Mouse (Mus musculus) midbrain, embryonic 12.5 days (tissue): ENCODE data around the gene Ddx39. TPM values are rescaled to one million over a fixed set of nuclear protein-coding genes. Genes with fewer than 3 reads are reported as not detected.

Experiments used
- ATAC-seq: fragments of 200-750 bp; cut with Nextera tagmentation; 2 replicates; pipeline ENCODE4 v1.8.0; 2017; ENCODE audit warnings: low read depth, moderate TSS enrichment, moderate library complexity; ENCODE audit not compliant: low FRiP score
- H3K27ac ChIP-seq: fragments of 300-500 bp; sonication (generic); replicated peaks from 2 replicates; pipeline ENCODE4 v1.5.1; 2016; ENCODE audit warnings: mild to moderate bottlenecking
- H3K27me3 ChIP-seq: fragments of 300-500 bp; sonication (generic); 2 replicates; pipeline ENCODE4 v1.6.1; 2016; ENCODE audit warnings: mild to moderate bottlenecking
- H3K36me3 ChIP-seq: fragments of 300-500 bp; sonication (generic); 2 replicates; pipeline ENCODE4 v1.6.1; 2016
- H3K4me1 ChIP-seq: fragments of 300-500 bp; sonication (generic); 2 replicates; pipeline ENCODE4 v1.6.1; 2016
- H3K4me2 ChIP-seq: fragments of 300-500 bp; sonication (generic); replicated peaks from 2 replicates; pipeline ENCODE4 v1.6.1; 2016; ENCODE audit warnings: mild to moderate bottlenecking, moderate library complexity
- H3K4me3 ChIP-seq: fragments of 300-500 bp; sonication (generic); 2 replicates; pipeline ENCODE4 v1.5.1; 2016; ENCODE audit warnings: mild to moderate bottlenecking
- H3K9ac ChIP-seq: fragments of 300-500 bp; sonication (generic); replicated peaks from 2 replicates; pipeline ENCODE4 v1.6.1; 2016; ENCODE audit warnings: mild to moderate bottlenecking, moderate library complexity
- H3K9me3 ChIP-seq: fragments of 300-500 bp; sonication (generic); 2 replicates; pipeline ENCODE4 v1.6.1; 2016; ENCODE audit warnings: mild to moderate bottlenecking
- WGBS: fragments of 180-500 bp; shearing (Covaris S2); methylation state at CpG from one replicate; pipeline ENCODE4 v1.1.7; 2016; 5-methylcytosine and 5-hydroxymethylcytosine counted together
- polyA plus RNA-seq: library from polyadenylated mRNA; unstranded; fragments of >200 nt; fragmentation: Nextera tagmentation; extraction: Ambion mirVana; gene quantifications from 2 replicates; pipeline ENCODE4 v1.2.1, GENCODE M21; 2016

Gene Ddx39
- polyA plus RNA-seq, 1 experiment from 2014 or later = 184 TPM

DNA sequence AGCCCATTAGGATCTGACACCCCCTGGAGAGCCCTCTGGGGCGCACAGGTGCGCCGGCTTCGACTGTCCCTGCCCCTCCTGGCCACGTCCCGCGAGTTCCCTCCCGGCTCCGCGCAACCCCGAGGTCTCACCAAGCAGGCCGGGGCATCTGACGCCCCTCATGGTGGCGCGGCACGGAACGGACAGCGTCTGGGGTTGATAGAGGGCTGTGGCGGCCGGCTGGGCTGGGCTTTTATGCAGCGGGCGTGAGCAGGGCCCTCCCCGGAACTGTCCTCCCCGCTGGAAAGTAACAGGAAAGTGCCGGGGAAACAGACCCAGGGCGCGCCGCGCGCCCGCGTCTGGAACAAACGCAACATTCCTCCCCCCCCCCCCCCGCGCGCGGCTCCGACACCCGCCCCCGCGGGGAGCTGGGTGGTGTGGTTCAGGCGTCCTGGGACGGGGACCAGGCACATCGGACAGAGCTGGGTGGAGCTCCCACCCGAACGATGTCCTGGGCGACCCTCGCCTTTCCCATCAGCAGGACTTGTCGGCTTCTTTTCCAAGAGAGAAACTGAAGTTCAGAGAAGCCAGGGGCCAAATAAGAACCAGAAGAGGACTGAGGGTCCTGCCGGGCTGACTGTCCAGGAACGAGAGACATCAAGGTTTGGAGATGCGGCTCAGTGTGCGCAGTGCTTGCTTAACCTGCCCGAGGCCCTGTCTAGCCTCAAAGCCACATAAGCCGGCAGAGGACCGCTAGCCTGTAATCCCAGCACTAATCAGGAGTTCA, 26.2 kb downstream of the Ddx39 start, which contains the start of gene Adgre5:
Gene Adgre5 (minus strand): TSS at position 351 of the 766 bp plus-strand sequence.
- peaks cover 65% of the 10 kb centered on the region for H3K27me3 ChIP-seq

DNA sequence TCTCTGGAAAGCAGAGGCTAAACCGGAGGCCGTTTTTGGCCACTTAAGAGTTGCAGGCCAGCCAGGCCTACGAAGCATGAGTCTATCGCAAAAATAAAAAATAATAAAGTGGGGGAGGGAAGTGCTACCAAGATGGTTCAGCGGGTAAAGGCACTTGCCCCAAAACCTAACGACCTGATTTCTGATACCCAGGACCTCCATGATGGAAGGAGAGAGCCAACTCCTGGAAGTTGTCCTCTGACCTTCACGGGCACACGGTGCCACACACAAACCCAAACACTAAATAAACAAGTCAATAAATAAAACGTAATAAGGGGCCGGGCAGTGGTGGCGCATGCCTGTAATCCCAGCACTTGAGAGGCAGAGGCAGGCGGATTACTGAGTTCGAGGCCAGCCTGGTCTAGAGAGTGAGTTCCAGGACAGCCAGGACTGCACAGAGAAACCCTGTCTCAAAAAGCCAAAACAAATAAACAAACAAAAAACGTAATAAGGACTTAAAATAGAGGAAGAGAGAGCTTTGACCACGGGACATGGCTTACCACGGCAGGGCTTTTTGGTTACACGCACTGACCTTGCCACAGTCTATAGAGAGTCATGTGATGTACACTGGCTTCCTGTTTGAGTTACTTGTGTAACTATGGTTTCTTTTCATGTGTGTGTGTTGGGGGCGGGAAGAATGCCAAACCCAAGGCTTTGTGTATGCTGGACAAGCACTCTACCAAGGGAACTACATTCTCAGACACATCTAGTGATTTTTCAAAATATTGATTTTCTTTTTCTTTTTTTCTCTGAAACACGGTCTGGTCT, 27.1 kb downstream of the Ddx39 start:
- H3K27me3 ChIP-seq = peaks cover 74% of the 10 kb centered on the region
- ATAC-seq = no peak
- no peak overlapping the region for H3K4me3 ChIP-seq
- no peak overlapping the region for H3K9ac ChIP-seq
- no peak overlapping the region for H3K27ac ChIP-seq
- H3K4me1 ChIP-seq = peaks cover 15% of the 10 kb centered on the region
- H3K9me3 ChIP-seq = no peaks in the 10 kb centered on the region
- WGBS = 76% methylated on average over 19 of the region's 19 CpGs
- peak overlapping the region; percentile 89 for H3K4me2 ChIP-seq
- H3K36me3 ChIP-seq = no peaks in the 10 kb centered on the region

More for the DNA sequence above, 26.2 kb downstream of the Ddx39 start, which contains the start of gene Adgre5:
- 0% methylated on average over 39 of the region's 56 CpGs for WGBS
- H3K27ac ChIP-seq = no peak within 1 kb of the TSS
- H3K4me1 ChIP-seq = peaks cover 15% of the 10 kb centered on the region
- peak; percentile 52; the same call in 1 of the 2 replicates for ATAC-seq
- H3K4me2 ChIP-seq = peak within 1 kb of the TSS; percentile 89
- no peaks in the 10 kb centered on the region for H3K36me3 ChIP-seq
- H3K9ac ChIP-seq = peak within 1 kb of the TSS; percentile 59
- no peaks in the 10 kb centered on the region for H3K9me3 ChIP-seq
- H3K4me3 ChIP-seq = peak within 1 kb of the TSS; percentile 48

DNA sequence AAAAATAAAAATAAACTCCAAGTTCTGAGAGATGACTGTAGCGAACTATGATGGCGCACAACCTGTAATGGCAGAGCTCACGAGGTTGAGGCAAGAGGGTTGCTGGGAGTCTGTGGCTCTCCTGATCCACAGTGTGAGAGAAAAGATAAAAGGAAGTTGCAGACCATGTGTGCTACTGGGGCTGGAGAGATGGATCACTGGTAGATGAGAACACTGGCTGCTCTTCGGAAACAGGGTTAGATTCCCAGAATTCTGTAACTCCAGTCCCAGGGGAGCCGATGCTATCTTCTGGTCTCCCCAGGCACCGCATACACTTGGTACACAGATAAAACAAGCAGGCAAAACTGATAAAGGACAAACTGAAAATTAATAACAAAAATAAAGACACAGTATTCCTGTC, 28.0 kb downstream of the Ddx39 start:
- H3K9me3 ChIP-seq = no peaks in the 10 kb centered on the region
- no peak overlapping the region for H3K9ac ChIP-seq
- no peak for ATAC-seq
- H3K4me2 ChIP-seq = no peak overlapping the region
- peaks cover 18% of the 10 kb centered on the region for H3K4me1 ChIP-seq
- H3K27ac ChIP-seq = no peak overlapping the region
- peaks cover 83% of the 10 kb centered on the region for H3K27me3 ChIP-seq
- no peaks in the 10 kb centered on the region for H3K36me3 ChIP-seq
- 93% methylated on average over 6 of the region's 6 CpGs for WGBS
- no peak overlapping the region for H3K4me3 ChIP-seq

DNA sequence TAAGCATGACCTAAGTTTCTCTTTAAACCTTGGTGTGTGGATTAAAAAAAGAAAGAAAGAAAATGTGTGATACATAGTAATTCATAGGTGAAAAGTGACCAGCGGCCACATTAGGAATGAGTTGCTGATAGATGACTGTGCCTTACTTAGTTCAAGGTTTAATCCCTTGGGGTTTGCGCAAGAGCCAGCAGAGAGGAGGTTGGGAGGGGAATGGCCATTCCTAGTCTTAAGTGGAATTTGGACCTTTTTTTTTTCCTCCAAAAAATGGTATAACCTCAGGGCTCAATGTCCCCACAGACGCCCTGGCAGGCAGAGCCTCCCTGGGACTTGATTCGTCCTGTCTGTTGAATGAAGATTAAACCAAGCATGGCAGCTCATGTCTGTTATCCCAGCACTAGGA, 29.1 kb downstream of the Ddx39 start:
- H3K4me1 ChIP-seq = peaks cover 25% of the 10 kb centered on the region
- no peak overlapping the region for H3K27ac ChIP-seq
- H3K27me3 ChIP-seq = peaks cover 86% of the 10 kb centered on the region
- no peaks in the 10 kb centered on the region for H3K9me3 ChIP-seq
- 77% methylated on average over 4 of the region's 4 CpGs for WGBS
- no peak for ATAC-seq
- no peaks in the 10 kb centered on the region for H3K36me3 ChIP-seq
- no peak overlapping the region for H3K4me2 ChIP-seq
- no peak overlapping the region for H3K9ac ChIP-seq
- H3K4me3 ChIP-seq = no peak overlapping the region

DNA sequence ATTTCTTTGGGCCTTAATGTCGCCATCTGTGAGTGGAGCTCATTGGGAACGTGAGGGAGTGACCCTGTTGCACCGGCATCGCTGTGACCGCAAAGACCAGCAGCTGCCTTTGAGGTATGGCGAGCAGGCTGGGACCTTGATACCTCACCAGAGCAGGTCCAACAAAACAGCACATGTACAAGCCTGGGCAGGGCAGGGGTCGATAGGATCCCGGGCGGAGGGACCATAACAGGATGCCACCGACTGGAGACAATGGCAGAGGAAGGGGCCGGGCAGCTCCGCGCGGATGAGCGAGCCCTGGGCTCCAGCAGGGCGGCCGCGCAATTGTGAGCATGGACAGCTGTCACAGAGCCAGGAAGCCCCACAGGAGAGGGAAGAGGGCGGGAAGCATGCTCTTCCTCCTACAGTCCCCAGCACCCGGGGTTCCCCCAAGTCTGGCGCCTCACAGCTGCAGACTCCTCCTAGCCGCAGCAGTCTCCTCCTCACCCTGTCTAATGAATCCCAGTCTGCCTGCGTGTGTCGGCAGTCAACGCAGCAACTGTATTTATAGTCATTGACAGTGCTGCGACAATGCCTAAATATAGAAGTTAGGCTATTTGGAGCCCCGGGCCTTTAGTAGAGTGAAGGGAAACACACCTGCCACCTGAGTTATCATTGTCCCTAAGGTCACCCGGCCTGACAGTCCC, 32.8 kb downstream of the Ddx39 start:
- Histone ChIP-seq H3K27me3 (peaks cover 57% of the 10 kb centered on the region), H3K9me3 (no peaks in the 10 kb centered on the region), H3K4me1 (peaks cover 26% of the 10 kb centered on the region), H3K36me3 (no peaks in the 10 kb centered on the region), H3K9ac (peak overlapping the region; percentile 57), H3K4me2 (peak overlapping the region; percentile 59), H3K4me3 (peak overlapping the region; percentile 35), H3K27ac (peak overlapping the region; percentile 44)
- peak; percentile 63 for ATAC-seq
- WGBS = 2% methylated on average over 27 of the region's 28 CpGs

DNA sequence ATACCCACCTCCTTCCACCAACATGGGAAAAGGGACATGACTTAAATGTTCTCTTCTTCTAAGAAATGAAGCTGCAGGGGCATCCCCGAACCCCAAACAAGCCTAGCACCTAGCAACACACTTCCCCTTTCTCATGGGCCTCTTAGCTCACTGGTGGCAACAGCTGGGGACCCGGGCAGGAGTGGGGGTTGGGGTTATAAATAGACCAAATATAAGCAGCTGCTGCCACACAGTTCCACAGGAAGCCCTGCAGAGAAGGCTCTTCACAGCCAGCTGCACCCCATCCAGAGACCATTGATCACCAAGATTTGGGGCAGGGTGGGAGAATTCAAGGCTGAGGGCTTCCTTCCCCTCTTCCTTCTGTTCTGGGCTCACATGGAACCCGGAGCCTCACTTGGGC, 33.7 kb downstream of the Ddx39 start:
- H3K27ac ChIP-seq = no peak overlapping the region
- peaks cover 26% of the 10 kb centered on the region for H3K4me1 ChIP-seq
- H3K9ac ChIP-seq = no peak overlapping the region
- no peak overlapping the region for H3K4me2 ChIP-seq
- no peak for ATAC-seq
- 52% methylated on average over 3 of the region's 3 CpGs for WGBS
- H3K9me3 ChIP-seq = no peaks in the 10 kb centered on the region
- H3K27me3 ChIP-seq = peaks cover 54% of the 10 kb centered on the region
- H3K36me3 ChIP-seq = no peaks in the 10 kb centered on the region
- H3K4me3 ChIP-seq = no peak overlapping the region

DNA sequence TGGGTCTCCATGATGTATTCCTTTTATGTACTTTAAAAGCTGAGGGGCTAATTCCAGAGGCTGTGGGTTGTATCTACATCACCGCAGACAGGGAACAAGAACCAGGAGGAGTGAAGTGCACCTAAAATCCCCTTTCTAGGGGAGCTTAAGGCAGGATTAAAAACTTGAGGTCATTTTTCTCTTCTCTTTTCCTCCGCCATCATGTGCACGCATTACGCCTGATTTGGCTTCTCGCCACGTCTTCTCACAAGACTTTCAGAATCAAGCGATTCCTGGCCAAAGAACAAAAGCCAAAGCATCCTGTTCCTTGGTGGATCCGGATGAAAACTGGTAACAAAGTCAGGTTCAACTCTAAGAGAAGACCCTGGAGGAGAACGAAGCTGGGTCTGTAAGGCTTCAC, 34.3 kb downstream of the Ddx39 start:
- H3K4me2 ChIP-seq = no peak overlapping the region
- peaks cover 26% of the 10 kb centered on the region for H3K4me1 ChIP-seq
- H3K9me3 ChIP-seq = no peaks in the 10 kb centered on the region
- H3K27ac ChIP-seq = no peak overlapping the region
- H3K4me3 ChIP-seq = no peak overlapping the region
- WGBS = 90% methylated on average over 9 of the region's 9 CpGs
- H3K9ac ChIP-seq = no peak overlapping the region
- H3K27me3 ChIP-seq = peaks cover 54% of the 10 kb centered on the region
- no peaks in the 10 kb centered on the region for H3K36me3 ChIP-seq
- ATAC-seq = no peak

DNA sequence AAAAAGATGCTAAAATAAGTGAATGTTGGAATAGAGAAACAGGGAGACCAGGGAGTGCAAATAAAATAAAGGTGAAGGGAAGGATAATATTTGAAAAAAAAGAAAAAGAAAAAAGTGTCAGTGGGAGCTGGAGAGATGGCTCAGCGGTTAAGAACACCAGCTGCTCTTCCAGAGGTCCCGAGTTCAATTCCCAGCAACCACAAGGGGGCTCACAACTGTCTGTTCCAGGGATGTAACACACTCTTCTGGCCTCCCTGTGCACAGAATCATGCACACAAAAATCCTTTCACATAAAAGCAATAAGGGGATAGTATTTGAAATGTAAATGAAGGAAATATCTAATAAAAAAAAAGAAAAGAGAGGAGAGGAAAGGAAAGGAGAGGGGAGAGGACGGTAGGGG, 39.2 kb downstream of the Ddx39 start:
- 53% methylated on average over 2 of the region's 3 CpGs for WGBS
- Histone ChIP-seq H3K4me1 (peaks cover 12% of the 10 kb centered on the region; the same call in 1 of the 2 replicates), H3K9me3 (no peaks in the 10 kb centered on the region), H3K9ac (no peak overlapping the region), H3K4me2 (no peak overlapping the region), H3K27ac (no peak overlapping the region), H3K4me3 (no peak overlapping the region), H3K36me3 (no peaks in the 10 kb centered on the region), H3K27me3 (peaks cover 11% of the 10 kb centered on the region)
- no peak for ATAC-seq

DNA sequence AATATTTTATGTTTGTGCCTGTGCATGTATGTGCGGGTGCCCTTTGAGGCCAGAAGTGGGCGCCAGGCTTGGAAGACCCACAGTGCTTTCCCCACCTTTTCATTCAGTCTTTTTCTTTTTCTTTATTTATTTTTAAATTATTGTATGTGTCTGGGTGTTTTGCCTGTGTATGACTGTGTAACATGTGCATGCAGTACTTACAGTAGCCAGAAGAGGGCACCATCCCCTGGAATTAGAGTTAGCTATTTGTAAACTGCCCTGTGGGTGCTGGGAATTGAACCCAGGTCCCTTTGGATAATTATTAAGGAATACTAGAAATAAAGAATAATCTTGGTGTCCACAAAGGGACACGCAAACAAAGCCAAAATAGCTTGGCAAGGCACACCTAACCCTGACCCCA, 41.3 kb downstream of the Ddx39 start:
- Histone ChIP-seq H3K9me3 (no peaks in the 10 kb centered on the region), H3K4me1 (peaks cover 8% of the 10 kb centered on the region; the same call in 1 of the 2 replicates), H3K4me3 (no peak overlapping the region), H3K27me3 (peaks cover 5% of the 10 kb centered on the region; the same call in 1 of the 2 replicates), H3K27ac (no peak overlapping the region), H3K36me3 (no peaks in the 10 kb centered on the region), H3K4me2 (no peak overlapping the region), H3K9ac (no peak overlapping the region)
- 97% methylated on average over 3 of the region's 3 CpGs for WGBS
- ATAC-seq = no peak

DNA sequence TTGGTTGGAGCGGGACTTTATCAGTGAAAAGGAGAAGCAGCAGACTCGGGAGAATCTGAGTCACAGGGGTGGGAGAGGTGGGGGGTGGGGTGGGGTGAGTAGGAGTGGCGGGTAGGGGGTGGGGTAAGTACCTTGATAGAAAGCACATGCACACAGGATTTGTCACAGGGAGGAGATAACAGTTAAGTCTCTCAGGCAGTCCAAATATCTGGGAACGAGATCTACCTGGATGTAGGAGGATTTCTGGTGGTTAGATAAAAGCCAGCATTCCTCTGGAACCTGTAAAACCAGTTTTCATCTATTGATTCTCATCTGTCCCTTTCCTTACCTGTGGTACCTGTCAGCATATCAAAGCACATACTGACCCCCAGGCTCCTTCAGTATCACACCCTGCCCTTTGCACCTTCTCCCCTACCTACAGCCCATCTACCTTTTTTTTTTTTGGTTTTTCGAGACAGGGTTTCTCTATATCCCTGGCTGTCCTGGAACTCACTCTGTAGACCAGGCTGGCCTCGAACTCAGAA, 42.2 kb downstream of the Ddx39 start:
- WGBS = 84% methylated on average over 6 of the region's 6 CpGs
- Histone ChIP-seq H3K27me3 (peaks cover 3% of the 10 kb centered on the region; the same call in 1 of the 2 replicates), H3K4me2 (no peak overlapping the region), H3K4me1 (0 out of 2 replicates have a peak, but pooled peaks cover 3% of the 10 kb centered on the region), H3K36me3 (no peaks in the 10 kb centered on the region), H3K4me3 (no peak overlapping the region), H3K27ac (no peak overlapping the region), H3K9me3 (no peaks in the 10 kb centered on the region), H3K9ac (no peak overlapping the region)
- ATAC-seq = no peak

DNA sequence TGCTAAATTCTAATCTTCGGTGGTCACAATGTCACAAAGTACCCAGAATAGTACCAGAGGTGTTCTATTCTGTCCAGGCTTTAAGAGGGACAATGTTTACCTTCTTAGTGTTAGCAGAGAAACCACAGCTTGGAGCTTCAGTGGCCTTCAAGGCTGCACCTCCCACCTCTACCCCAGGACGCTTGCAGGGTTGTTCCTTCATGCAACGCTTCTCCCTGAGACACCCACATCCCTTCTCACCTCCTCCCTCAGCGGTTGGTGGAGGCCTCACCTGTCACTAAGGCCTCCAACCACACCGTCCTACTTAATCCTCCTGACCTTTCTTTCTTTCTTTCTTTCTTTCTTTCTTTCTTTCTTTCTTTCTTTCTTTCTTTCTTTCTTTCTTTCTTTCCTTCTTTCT, 43.3 kb downstream of the Ddx39 start:
- no peak overlapping the region for H3K4me3 ChIP-seq
- peaks cover 3% of the 10 kb centered on the region; the same call in 1 of the 2 replicates for H3K27me3 ChIP-seq
- H3K4me1 ChIP-seq = no peaks in the 10 kb centered on the region
- H3K36me3 ChIP-seq = no peaks in the 10 kb centered on the region
- WGBS = 65% methylated on average over 5 of the region's 5 CpGs
- H3K4me2 ChIP-seq = no peak overlapping the region
- no peak overlapping the region for H3K27ac ChIP-seq
- no peak for ATAC-seq
- no peak overlapping the region for H3K9ac ChIP-seq
- H3K9me3 ChIP-seq = no peaks in the 10 kb centered on the region
